Mouse (Mus musculus): ENCODE measurements around the gene Npas3. TPM values are rescaled to one million over a fixed set of nuclear protein-coding genes. Genes with fewer than 3 reads are reported as not detected.

The Npas3 gene
- polyA plus RNA-seq, 1 experiment from 2014 or later, result 9.2 TPM

DNA sequence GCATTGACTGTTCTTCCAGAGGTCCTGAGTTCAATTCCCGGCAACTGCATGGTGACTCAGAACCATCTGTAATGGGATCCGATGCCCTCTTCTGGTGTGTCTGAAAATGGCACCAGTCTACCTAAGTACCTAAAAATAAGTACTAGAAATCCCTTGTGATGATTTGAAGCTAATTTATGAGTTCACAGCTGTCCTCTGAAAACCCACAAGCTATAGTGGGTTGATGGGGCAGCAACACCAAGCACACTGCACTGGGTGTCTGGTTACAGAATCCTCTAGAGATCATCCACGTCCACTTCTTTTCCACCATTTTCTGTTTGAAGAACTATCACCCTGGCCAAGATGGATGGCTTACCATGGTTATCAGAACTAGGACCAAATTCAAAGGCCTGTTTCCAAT is 789.1 kb downstream of the Npas3 start:
- no peak for DNase-seq (ENCODE audit: low spot score)
- H3K27ac ChIP-seq (replicated peaks), result no peak overlapping the region
- H3K4me1 ChIP-seq, result peaks cover 36% of the 10 kb centered on the region
- no peaks in the 10 kb centered on the region for H3K36me3 ChIP-seq
- H3K27me3 ChIP-seq (ENCODE audit: low read depth, poor library complexity, severe bottlenecking), result no peaks in the 10 kb centered on the region
- no peaks in the 10 kb centered on the region for H3K9me3 ChIP-seq (replicated peaks)
- 93% methylated on average over 3 of the region's 3 CpGs for WGBS
- H3K4me3 ChIP-seq, result no peak overlapping the region

DNA sequence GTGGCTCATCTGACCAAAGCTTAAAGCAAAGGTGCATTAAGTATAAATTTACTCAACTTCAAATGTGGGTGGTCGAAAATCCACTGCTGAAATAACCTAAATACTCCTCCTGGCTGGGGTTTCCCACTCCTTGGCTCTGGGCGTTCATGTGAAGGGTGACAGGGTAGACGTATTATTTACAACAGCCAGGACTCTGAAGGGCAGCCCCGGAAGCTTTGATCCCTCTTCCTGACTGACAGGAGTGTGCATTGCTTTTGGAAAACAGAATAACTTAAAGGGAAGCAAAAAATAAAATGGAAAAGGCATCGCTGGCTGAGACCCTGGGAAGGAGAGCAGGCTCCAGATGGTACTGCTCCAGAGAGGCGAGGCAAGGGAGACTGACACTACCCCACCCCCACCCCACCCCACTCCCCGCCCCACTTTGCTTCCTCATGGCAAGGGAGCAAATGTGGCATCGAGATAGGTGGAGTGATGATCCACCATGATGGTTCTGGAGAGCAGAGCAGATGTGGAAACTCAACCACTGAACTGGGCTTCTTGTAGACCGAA is 794.6 kb downstream of the Npas3 start:
- no peak overlapping the region for H3K27ac ChIP-seq (replicated peaks)
- no peaks in the 10 kb centered on the region for H3K27me3 ChIP-seq (ENCODE audit: low read depth, poor library complexity, severe bottlenecking)
- no peak for DNase-seq (ENCODE audit: low spot score)
- 62% methylated on average over 9 of the region's 9 CpGs for WGBS
- no peaks in the 10 kb centered on the region for H3K9me3 ChIP-seq (replicated peaks)
- no peaks in the 10 kb centered on the region for H3K36me3 ChIP-seq
- H3K4me1 ChIP-seq, result peaks cover 32% of the 10 kb centered on the region
- H3K4me3 ChIP-seq, result no peak overlapping the region

DNA sequence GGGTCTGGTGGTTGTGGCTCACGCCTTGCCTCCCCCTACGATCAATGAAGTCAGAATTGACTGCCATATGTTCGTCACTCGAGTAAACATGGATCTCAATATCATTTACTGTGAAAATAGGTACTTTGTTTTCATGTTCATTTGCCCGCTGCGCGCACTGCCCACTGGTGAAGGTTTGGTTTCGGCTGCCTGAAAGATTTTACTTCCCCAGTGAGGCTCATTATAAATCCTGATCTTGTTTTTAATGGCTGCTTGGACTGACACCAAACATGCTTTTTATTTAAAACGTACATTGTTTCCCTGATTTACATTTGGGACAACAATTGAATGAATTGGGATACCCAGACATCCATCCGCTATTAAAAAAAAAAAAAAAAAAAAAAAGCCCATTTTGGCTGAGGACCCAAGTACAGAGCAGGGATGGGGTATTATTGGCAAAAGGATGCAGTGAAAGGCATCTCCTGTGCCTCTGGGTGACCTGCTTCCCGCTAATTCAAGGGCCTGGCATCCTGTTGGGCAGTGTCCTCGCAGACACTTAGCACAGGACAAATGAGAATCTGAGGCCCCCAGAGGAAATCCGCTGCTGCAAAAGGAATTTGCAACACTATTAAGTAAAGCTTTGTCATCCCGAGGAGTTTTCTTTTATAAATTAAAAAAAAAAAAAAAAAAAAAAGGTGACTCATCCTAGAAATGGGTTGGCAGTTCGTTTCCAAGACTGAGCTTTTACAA is 796.3 kb downstream of the Npas3 start:
- H3K4me3 ChIP-seq, result no peak overlapping the region
- 79% methylated on average over 15 of the region's 15 CpGs for WGBS
- H3K9me3 ChIP-seq (replicated peaks), result no peaks in the 10 kb centered on the region
- H3K27ac ChIP-seq (replicated peaks), result no peak overlapping the region
- no peaks in the 10 kb centered on the region for H3K27me3 ChIP-seq (ENCODE audit: low read depth, poor library complexity, severe bottlenecking)
- peaks cover 32% of the 10 kb centered on the region for H3K4me1 ChIP-seq
- H3K36me3 ChIP-seq, result no peaks in the 10 kb centered on the region
- DNase-seq (ENCODE audit: low spot score), result no peak

DNA sequence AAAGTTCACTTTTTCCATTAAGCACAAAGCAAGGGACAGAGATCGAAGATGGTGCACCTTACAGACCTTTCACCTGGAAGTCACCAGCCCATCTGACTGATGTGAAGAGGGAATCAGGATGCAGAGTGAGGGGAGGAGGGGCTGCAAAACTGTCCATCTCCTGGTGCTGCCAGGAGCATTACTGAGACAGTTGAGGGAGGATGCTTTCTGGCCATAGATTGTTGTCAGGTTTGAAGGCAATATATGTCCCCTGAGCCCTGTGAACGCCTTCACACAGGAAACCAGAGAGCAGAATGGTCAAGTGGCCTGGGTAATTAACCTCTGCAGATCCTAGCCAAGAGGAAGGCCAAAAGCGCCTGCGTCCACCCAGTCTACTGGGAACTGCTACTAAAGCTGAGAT is 796.9 kb downstream of the Npas3 start:
- Histone ChIP-seq H3K4me3 (no peak overlapping the region), H3K9me3 (replicated peaks) (no peaks in the 10 kb centered on the region), H3K27me3 (ENCODE audit: low read depth, poor library complexity, severe bottlenecking) (no peaks in the 10 kb centered on the region), H3K4me1 (peaks cover 32% of the 10 kb centered on the region), H3K27ac (replicated peaks) (no peak overlapping the region), H3K36me3 (no peaks in the 10 kb centered on the region)
- no peak for DNase-seq (ENCODE audit: low spot score)
- 86% methylated on average over 4 of the region's 4 CpGs for WGBS

DNA sequence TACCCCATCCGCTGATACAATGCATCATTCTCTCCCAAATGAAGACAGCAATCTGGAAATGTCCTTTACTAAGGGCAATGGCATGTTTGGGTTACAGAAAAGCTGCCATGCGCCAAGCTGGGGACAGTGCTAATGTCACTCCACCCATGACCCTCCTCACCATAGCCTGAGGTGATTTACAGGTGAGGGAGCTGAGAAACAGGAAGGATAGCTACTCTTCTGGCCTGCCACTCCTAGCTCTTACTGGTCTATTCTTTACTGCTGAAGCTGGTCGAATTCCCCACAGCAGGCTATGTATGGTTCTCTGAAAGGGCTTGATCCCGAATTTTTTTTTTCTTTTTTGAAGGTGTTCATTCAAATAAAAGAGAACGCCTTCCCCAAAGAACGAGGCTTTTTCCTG is 798.3 kb downstream of the Npas3 start:
- Histone ChIP-seq H3K4me3 (no peak overlapping the region), H3K27ac (replicated peaks) (no peak overlapping the region), H3K36me3 (no peaks in the 10 kb centered on the region), H3K4me1 (peaks cover 32% of the 10 kb centered on the region), H3K27me3 (ENCODE audit: low read depth, poor library complexity, severe bottlenecking) (no peaks in the 10 kb centered on the region), H3K9me3 (replicated peaks) (no peaks in the 10 kb centered on the region)
- DNase-seq (ENCODE audit: low spot score), result no peak
- 37% methylated on average over 6 of the region's 6 CpGs for WGBS

DNA sequence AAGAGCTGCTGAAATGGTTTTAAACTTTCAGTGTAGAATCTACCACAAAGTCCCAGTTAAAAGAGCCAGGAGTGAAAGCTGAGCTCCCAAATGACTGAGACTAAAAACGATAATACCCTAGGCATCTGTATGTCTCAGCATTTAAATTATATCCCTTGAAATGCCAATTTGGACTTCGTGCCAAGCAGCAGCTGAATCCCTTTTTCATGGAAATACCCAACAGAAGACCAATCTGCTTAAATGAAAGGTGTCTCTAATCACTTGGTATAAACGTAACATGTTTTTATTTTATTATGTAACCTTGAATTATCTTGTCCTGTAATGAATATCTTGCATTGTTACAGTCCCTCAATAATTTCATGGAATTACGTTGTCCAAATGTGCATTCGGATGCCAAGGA is 799.6 kb downstream of the Npas3 start:
- Histone ChIP-seq H3K36me3 (peaks cover 2% of the 10 kb centered on the region; the same call in 1 of the 2 replicates), H3K9me3 (replicated peaks) (no peaks in the 10 kb centered on the region), H3K27me3 (ENCODE audit: low read depth, poor library complexity, severe bottlenecking) (no peaks in the 10 kb centered on the region), H3K4me1 (peaks cover 29% of the 10 kb centered on the region), H3K27ac (replicated peaks) (no peak overlapping the region), H3K4me3 (no peak overlapping the region)
- DNase-seq (ENCODE audit: low spot score), result no peak
- 84% methylated on average over 5 of the region's 5 CpGs for WGBS

DNA sequence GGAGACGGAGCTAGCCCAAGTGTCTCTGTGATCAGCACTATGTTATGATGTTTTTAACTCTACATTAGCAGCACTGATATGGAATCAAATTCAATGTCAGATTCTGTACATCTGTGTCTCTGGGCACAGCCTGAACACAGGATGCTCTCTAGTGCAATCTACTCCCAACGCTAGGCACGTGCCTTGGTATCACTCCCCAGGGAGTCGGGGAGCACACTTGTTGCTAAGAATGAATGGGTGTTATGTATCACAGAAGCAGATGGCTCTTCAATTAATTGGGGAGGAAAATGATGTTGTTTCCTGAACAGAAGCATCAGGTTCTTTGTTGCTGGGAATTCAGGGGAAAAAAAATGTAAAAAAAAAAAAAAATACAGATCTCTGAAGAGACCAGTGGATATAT is 801.4 kb downstream of the Npas3 start:
- H3K4me3 ChIP-seq, result no peak overlapping the region
- 91% methylated on average over 4 of the region's 4 CpGs for WGBS
- no peak overlapping the region for H3K27ac ChIP-seq (replicated peaks)
- H3K36me3 ChIP-seq, result peaks cover 5% of the 10 kb centered on the region; the same call in 1 of the 2 replicates
- DNase-seq (ENCODE audit: low spot score), result no peak
- peaks cover 23% of the 10 kb centered on the region for H3K4me1 ChIP-seq
- no peaks in the 10 kb centered on the region for H3K9me3 ChIP-seq (replicated peaks)
- no peaks in the 10 kb centered on the region for H3K27me3 ChIP-seq (ENCODE audit: low read depth, poor library complexity, severe bottlenecking)

DNA sequence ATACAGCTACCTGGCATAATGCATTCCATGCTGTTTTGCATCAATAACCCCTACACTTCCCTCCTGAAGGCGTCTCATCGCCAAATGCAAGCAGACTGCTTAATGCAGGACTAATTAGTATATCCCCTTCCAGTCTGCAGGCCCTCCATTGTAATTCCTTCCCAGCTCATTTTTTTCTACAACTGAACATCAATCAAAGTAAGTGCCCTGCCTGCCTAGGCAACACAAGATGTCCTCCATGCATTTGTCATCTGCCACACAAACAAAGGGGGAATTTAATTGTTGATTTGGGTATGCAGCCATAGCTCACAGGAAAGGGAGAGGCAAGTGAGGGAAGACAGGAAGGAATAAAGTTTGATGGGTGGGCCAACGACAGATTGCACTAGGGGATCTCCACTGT is 804.5 kb downstream of the Npas3 start:
- 66% methylated on average over 3 of the region's 3 CpGs for WGBS
- Histone ChIP-seq H3K4me3 (no peak overlapping the region), H3K4me1 (peaks cover 18% of the 10 kb centered on the region), H3K9me3 (replicated peaks) (no peaks in the 10 kb centered on the region), H3K27ac (replicated peaks) (peak overlapping the region; percentile 46; the same call in 1 of the 2 replicates), H3K27me3 (ENCODE audit: low read depth, poor library complexity, severe bottlenecking) (no peaks in the 10 kb centered on the region), H3K36me3 (peaks cover 5% of the 10 kb centered on the region; the same call in 1 of the 2 replicates)
- DNase-seq (ENCODE audit: low spot score), result no peak

DNA sequence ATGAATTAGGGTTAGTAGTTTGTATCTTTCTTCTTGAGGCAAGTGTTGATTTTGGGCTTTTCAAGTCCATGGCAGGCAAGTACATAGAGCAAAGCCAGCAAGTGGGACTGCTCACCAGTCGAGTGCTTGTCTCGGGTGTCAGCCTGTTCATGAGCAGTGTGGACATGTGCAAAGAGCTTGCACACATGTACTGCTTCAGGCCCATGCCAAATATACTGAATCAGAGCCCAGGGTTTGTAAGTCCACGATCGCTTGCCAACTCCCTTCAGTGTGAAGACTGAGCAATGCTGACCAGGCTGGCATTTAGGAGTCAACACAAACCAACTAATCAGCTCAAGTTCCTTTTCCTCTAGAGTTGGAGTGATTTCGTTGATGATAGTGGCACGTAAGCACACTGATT is 805.1 kb downstream of the Npas3 start:
- Histone ChIP-seq H3K4me1 (peaks cover 24% of the 10 kb centered on the region), H3K27me3 (ENCODE audit: low read depth, poor library complexity, severe bottlenecking) (no peaks in the 10 kb centered on the region), H3K9me3 (replicated peaks) (no peaks in the 10 kb centered on the region), H3K36me3 (peaks cover 5% of the 10 kb centered on the region; the same call in 1 of the 2 replicates), H3K27ac (replicated peaks) (peak overlapping the region; percentile 46; the same call in 1 of the 2 replicates), H3K4me3 (no peak overlapping the region)
- WGBS, result 96% methylated on average over 6 of the region's 6 CpGs
- DNase-seq (ENCODE audit: low spot score), result no peak

DNA sequence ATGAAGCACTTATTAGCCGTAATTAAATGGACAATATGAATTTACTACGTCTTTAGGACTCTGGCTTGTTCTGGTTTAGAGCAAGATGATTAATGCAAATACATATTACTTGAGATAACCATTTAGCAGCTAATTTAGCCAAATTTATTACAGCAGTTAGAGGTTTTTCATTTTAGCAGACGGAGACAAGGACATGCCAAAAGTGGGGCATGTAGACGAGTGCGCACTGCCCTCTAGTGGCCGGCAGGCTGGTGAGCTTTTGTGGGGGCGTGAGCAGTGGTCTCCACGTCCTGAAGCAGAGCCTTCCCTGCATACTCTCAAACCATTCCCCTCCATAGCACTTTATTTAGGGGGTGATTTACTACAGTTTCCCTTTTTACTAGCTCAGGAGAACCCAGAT is 812.3 kb downstream of the Npas3 start:
- Histone ChIP-seq H3K4me3 (no peak overlapping the region), H3K9me3 (replicated peaks) (no peaks in the 10 kb centered on the region), H3K27me3 (ENCODE audit: low read depth, poor library complexity, severe bottlenecking) (peaks cover 9% of the 10 kb centered on the region), H3K27ac (replicated peaks) (no peak overlapping the region), H3K36me3 (no peaks in the 10 kb centered on the region), H3K4me1 (peaks cover 30% of the 10 kb centered on the region)
- DNase-seq (ENCODE audit: low spot score), result peak; percentile 81
- 18% methylated on average over 8 of the region's 8 CpGs for whole genome bisulfite sequencing

DNA sequence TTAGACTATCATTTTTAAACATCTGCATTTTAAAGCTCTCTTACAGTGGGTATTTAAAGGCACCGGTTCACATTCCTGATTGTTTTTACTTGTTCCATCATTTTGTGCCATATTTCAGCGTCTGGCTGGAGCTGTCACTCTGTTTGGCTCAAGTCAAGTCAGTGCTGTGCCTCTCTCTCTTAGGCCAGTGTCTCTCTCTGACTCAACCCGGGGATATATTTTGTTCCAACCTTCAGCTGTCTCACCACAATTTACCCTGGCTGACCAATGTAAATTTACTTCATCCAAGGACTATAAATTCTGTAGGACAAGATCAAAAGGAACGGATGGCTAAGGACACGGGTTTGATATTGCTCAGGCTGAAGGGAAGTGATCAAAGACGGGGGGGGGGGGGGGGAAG is 812.7 kb downstream of the Npas3 start:
- Histone ChIP-seq H3K9me3 (replicated peaks) (no peaks in the 10 kb centered on the region), H3K4me1 (peaks cover 30% of the 10 kb centered on the region), H3K27ac (replicated peaks) (no peak overlapping the region), H3K27me3 (ENCODE audit: low read depth, poor library complexity, severe bottlenecking) (peaks cover 12% of the 10 kb centered on the region), H3K4me3 (no peak overlapping the region), H3K36me3 (no peaks in the 10 kb centered on the region)
- 73% methylated on average over 6 of the region's 6 CpGs for WGBS
- no peak for DNase-seq (ENCODE audit: low spot score)

DNA sequence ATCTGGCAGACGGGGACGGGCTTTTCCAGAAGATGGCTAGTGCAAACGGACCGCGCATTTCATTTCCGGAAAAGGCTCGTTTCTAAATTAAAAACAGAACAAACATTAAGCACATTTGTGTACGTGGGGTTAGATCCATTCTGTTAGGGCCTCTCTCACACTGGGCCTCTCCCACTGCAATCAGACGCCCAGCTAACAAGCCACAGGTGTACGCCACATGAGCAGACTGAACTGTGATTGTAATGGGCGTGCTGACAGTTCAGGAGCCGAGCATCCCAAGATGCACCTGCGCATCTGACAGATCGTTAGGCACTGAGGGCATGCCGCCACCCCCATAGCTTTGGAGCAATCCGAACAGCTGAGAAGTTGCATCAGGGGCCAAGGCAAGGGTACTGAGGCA is 816.5 kb downstream of the Npas3 start:
- peaks cover 11% of the 10 kb centered on the region for H3K36me3 ChIP-seq
- WGBS, result 89% methylated on average over 16 of the region's 16 CpGs
- H3K27me3 ChIP-seq (ENCODE audit: low read depth, poor library complexity, severe bottlenecking), result peaks cover 50% of the 10 kb centered on the region
- no peak overlapping the region for H3K27ac ChIP-seq (replicated peaks)
- 0 out of 2 replicates have a peak, but pooled peaks cover 8% of the 10 kb centered on the region for H3K9me3 ChIP-seq (replicated peaks)
- no peak overlapping the region for H3K4me3 ChIP-seq
- no peak for DNase-seq (ENCODE audit: low spot score)
- H3K4me1 ChIP-seq, result peaks cover 18% of the 10 kb centered on the region

DNA sequence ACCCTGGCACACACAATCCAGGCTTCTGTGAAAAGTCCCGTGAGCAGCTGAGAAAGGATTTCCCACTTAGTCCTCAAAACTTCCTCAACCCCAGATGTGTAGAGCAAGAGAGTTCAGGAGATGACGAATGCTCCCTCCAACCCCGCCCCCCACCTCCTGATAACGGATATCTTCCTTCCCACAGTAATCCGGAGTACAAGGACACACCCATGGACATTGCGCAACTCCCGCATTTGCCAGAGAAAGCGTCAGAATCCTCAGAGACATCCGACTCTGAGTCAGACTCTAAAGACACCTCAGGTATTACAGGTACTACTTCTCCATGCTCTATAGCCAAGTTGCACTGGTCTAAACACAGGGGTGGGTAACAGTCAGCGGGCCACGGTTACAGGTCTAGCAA is 817.1 kb downstream of the Npas3 start:
- Histone ChIP-seq H3K9me3 (replicated peaks) (0 out of 2 replicates have a peak, but pooled peaks cover 8% of the 10 kb centered on the region), H3K27ac (replicated peaks) (no peak overlapping the region), H3K4me1 (peaks cover 14% of the 10 kb centered on the region), H3K27me3 (ENCODE audit: low read depth, poor library complexity, severe bottlenecking) (peaks cover 55% of the 10 kb centered on the region), H3K4me3 (no peak overlapping the region), H3K36me3 (peaks cover 11% of the 10 kb centered on the region)
- no peak for DNase-seq (ENCODE audit: low spot score)
- WGBS, result 79% methylated on average over 11 of the region's 11 CpGs

Data from midbrain, embryonic 10.5 days (tissue).